Mouse (Mus musculus) embryonic fibroblast, embryonic 13.5 days (primary cell): Measurements from ENCODE around the gene Uaca. TPM values are rescaled to one million over a fixed set of nuclear protein-coding genes. Genes with fewer than 3 reads are reported as not detected.

Experiments
- H3K27ac ChIP-seq: 2 replicates; pipeline ENCODE4 v1.5.1; 2012; ENCODE audit warnings: low read length, control low read depth, inconsistent platforms; ENCODE audit not compliant: insufficient read depth
- H3K4me1 ChIP-seq: 2 replicates; pipeline ENCODE4 v1.6.1; 2011; ENCODE audit warnings: low read length; ENCODE audit not compliant: control insufficient read depth, insufficient read depth
- H3K4me3 ChIP-seq: 2 replicates; pipeline ENCODE4 v1.5.1; 2011; ENCODE audit warnings: mild to moderate bottlenecking, control low read depth, low read length; ENCODE audit not compliant: insufficient read depth
- CTCF ChIP-seq: IDR thresholded peaks from 2 replicates; pipeline ENCODE4 v1.5.1; 2011; ENCODE audit warnings: mild to moderate bottlenecking, control low read depth, low read length, moderate library complexity, borderline replicate concordance; ENCODE audit not compliant: insufficient read depth
- POLR2A ChIP-seq: IDR thresholded peaks from 2 replicates; pipeline ENCODE4 v1.6.1; 2011; ENCODE audit warnings: low read depth, mild to moderate bottlenecking, control low read depth, low read length, moderate library complexity
- polyA plus RNA-seq: library from polyadenylated mRNA; stranded (reverse); fragments of >200 nt; gene quantifications from 2 replicates; pipeline ENCODE4 v1.2.4, GENCODE M21; 2011; ENCODE audit warnings: low read depth; ENCODE audit not compliant: missing spikeins, insufficient read length

Gene Uaca
- polyA plus RNA-seq, 1 experiment: 15.1 TPM

GRCm38 (mm10) chr9:60893511-60893910 lies 99.2 kb downstream of the Uaca start:
- TF ChIP-seq CTCF: no peak
- TF ChIP-seq POLR2A: no peak
- Histone ChIP-seq H3K4me3 (no peak overlapping the region), H3K4me1 (no peaks in the 10 kb centered on the region), H3K27ac (no peak overlapping the region)

- H3K4me3 ChIP-seq: no peak overlapping the region
- TF ChIP-seq CTCF: peak; percentile 80; the same call in 1 of the 2 replicates
- no peak for TF ChIP-seq POLR2A
- H3K27ac ChIP-seq: no peak overlapping the region
- no peaks in the 10 kb centered on the region for H3K4me1 ChIP-seq
Observed at GRCm38 (mm10) chr9:60895486-60896110, 101.3 kb downstream of the Uaca start.

- no peak overlapping the region for H3K27ac ChIP-seq
- H3K4me3 ChIP-seq: no peak overlapping the region
- TF ChIP-seq CTCF: no peak
- no peak for TF ChIP-seq POLR2A
- H3K4me1 ChIP-seq: no peaks in the 10 kb centered on the region; the same call in 1 of the 2 replicates
Observed at GRCm38 (mm10) chr9:60898291-60899020, 104.1 kb downstream of the Uaca start.

- TF ChIP-seq CTCF (no peak), POLR2A (no peak)
- no peak overlapping the region for H3K27ac ChIP-seq
- no peaks in the 10 kb centered on the region; the same call in 1 of the 2 replicates for H3K4me1 ChIP-seq
- H3K4me3 ChIP-seq: no peak overlapping the region
Observed at GRCm38 (mm10) chr9:60899201-60899600, 104.9 kb downstream of the Uaca start.

- no peaks in the 10 kb centered on the region; the same call in 1 of the 2 replicates for H3K4me1 ChIP-seq
- H3K27ac ChIP-seq: no peak overlapping the region
- TF ChIP-seq POLR2A (no peak), CTCF (no peak)
- no peak overlapping the region for H3K4me3 ChIP-seq
Observed at GRCm38 (mm10) chr9:60899797-60900459, 105.6 kb downstream of the Uaca start.

- no peak for TF ChIP-seq POLR2A
- no peak for TF ChIP-seq CTCF
- H3K27ac ChIP-seq: no peak overlapping the region
- H3K4me3 ChIP-seq: no peak overlapping the region
- H3K4me1 ChIP-seq: no peaks in the 10 kb centered on the region
Observed at GRCm38 (mm10) chr9:60912266-60912665, 117.9 kb downstream of the Uaca start.

- H3K27ac ChIP-seq: no peak overlapping the region
- no peaks in the 10 kb centered on the region for H3K4me1 ChIP-seq
- no peak for TF ChIP-seq POLR2A
- TF ChIP-seq CTCF: no peak
- H3K4me3 ChIP-seq: no peak overlapping the region
Observed at GRCm38 (mm10) chr9:60913626-60914025, 119.3 kb downstream of the Uaca start.

GRCm38 (mm10) chr9:60919936-60920672 lies 125.8 kb downstream of the Uaca start:
- Histone ChIP-seq H3K27ac (peak overlapping the region; percentile 53), H3K4me3 (no peak overlapping the region), H3K4me1 (no peaks in the 10 kb centered on the region)
- TF ChIP-seq POLR2A (no peak), CTCF (no peak)

- H3K4me1 ChIP-seq: no peaks in the 10 kb centered on the region
- no peak for TF ChIP-seq POLR2A
- no peak for TF ChIP-seq CTCF
- peak overlapping the region; percentile 49; the same call in 1 of the 2 replicates for H3K27ac ChIP-seq
- H3K4me3 ChIP-seq: no peak overlapping the region
Observed at GRCm38 (mm10) chr9:60920673-60921062, 126.3 kb downstream of the Uaca start.
